Mouse (Mus musculus) intestine, embryonic 15.5 days (tissue): ENCODE data around the gene Med10. TPM values are rescaled to one million over a fixed set of nuclear protein-coding genes. Genes with fewer than 3 reads are reported as not detected.

Experiments used
- ATAC-seq: fragments of 200-750 bp; cut with Nextera tagmentation; 2 replicates; pipeline ENCODE4 v1.8.0; 2017; ENCODE audit warnings: moderate TSS enrichment, moderate library complexity
- H3K27ac ChIP-seq: fragments of 300-500 bp; sonication (generic); 2 replicates; pipeline ENCODE4 v1.5.1; 2015; ENCODE audit warnings: mild to moderate bottlenecking, inconsistent platforms
- H3K27me3 ChIP-seq: fragments of 300-500 bp; sonication (generic); replicated peaks from 2 replicates; pipeline ENCODE4 v1.6.1; 2015; ENCODE audit warnings: inconsistent platforms
- H3K36me3 ChIP-seq: fragments of 300-500 bp; sonication (generic); 2 replicates; pipeline ENCODE4 v1.6.1; 2015; ENCODE audit warnings: inconsistent platforms
- H3K4me1 ChIP-seq: fragments of 300-500 bp; sonication (generic); replicated peaks from 2 replicates; pipeline ENCODE4 v1.6.1; 2015; ENCODE audit warnings: inconsistent platforms
- H3K4me2 ChIP-seq: fragments of 300-500 bp; sonication (generic); replicated peaks from 2 replicates; pipeline ENCODE4 v1.6.1; 2015; ENCODE audit warnings: mild to moderate bottlenecking, inconsistent platforms
- H3K4me3 ChIP-seq: fragments of 300-500 bp; sonication (generic); replicated peaks from 2 replicates; pipeline ENCODE4 v1.5.1; 2015; ENCODE audit warnings: inconsistent platforms
- H3K9ac ChIP-seq: fragments of 300-500 bp; sonication (generic); 2 replicates; pipeline ENCODE4 v1.6.1; 2015; ENCODE audit warnings: inconsistent platforms
- H3K9me3 ChIP-seq: fragments of 300-500 bp; sonication (generic); 2 replicates; pipeline ENCODE4 v1.6.1; 2016; ENCODE audit warnings: inconsistent platforms
- WGBS: fragments of 180-500 bp; shearing (Covaris S2); methylation state at CpG from one replicate; pipeline ENCODE4 v1.1.7; 2015; 5-methylcytosine and 5-hydroxymethylcytosine counted together
- polyA plus RNA-seq: library from polyadenylated mRNA; unstranded; fragments of >200 nt; fragmentation: Nextera tagmentation; extraction: Ambion mirVana; gene quantifications from 2 replicates; pipeline ENCODE4 v1.2.1, GENCODE M21; 2015

Med10 gene
- polyA plus RNA-seq, 1 experiment from 2014 or later, result 125 TPM

DNA sequence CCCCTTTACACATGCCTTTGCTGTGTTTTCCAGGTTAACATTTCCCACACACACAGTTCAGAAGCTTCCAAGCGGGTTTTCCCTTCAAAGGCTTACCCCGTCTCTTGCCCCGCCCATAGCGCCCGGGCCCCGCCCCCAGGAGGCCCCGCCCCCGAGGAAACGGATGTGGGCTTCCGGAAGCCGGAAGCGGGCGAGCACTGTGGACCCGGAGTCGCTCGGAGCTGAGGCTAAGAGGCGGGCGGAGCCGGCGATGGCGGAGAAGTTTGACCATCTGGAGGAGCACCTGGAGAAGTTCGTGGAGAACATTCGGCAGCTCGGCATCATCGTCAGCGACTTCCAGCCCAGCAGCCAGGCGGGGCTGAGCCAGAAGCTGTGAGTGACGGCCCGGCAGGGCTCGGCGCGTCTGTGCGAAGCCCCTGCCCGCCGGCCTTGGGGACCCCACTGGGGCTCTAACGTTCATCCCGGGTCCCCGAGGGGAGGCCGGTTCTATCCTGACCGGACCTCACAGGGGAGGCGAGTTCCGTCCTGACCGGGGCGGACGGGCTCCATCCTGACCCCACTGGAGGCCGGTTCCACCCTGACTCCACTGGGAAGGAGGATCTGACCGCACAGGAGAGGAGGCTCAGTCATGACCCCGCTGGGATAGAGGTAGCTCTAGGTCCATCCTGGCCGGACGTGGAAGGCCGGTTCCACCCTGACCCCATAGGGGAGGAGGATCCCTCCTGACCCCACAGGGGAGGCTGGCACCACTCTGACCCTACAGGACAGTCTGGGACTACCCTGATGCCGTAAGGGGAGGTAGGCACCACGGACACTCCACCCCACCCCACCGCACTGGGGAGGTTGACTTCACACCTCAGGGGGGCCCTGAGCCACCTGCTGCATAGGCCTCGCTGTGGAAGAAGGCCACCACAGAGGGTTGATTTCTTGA, 7.8 kb downstream of the Med10 start:
- Histone ChIP-seq H3K9me3 (no peaks in the 10 kb centered on the region), H3K4me1 (peaks cover 11% of the 10 kb centered on the region), H3K27ac (no peak overlapping the region), H3K36me3 (peaks cover 22% of the 10 kb centered on the region), H3K9ac (peak overlapping the region; percentile 93), H3K4me2 (peak overlapping the region; percentile 87), H3K27me3 (no peaks in the 10 kb centered on the region), H3K4me3 (peak overlapping the region; percentile 97)
- under 1% methylated on average over 55 of the region's 55 CpGs for WGBS
- peak; percentile 98 for ATAC-seq

DNA sequence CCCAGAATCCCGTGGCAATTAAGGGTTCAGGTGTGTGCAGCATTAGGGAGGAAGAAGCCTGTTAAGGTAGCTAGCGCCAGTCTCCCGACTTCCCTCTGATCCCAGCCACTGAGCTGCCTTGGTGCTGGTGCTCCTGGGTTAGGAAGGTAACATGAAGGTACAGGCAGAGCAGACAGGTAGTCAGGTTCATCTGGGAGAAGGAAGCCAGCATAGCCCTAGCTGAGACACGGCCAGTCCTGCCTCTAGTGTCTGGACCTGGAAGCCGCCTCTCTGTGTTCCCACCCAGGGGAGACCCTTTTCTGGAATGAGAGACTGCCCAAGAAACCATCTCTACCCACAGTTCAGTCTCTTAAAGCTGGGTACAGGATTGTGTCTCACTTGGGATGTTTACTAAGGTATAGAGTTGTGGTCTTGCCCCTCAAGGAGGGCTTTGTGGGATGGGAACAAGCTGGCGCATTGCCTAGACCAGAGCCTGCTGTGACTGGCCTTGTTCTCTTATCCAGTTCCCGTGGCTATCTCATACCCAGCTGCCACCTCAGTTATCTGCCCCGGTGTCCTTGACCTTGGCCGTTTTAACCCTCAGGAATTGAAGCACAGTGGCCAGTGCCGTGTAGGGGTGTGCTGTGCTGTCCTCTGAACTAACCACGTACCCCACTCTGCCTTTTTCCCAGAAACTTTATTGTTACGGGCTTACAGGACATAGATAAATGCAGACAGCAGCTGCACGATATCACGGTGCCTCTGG, 8.9 kb downstream of the Med10 start:
- H3K4me2 ChIP-seq, result peak overlapping the region; percentile 87
- peaks cover 29% of the 10 kb centered on the region for H3K36me3 ChIP-seq
- 87% methylated on average over 14 of the region's 14 CpGs for WGBS
- H3K4me1 ChIP-seq, result peaks cover 11% of the 10 kb centered on the region
- no peak overlapping the region for H3K27ac ChIP-seq
- no peaks in the 10 kb centered on the region for H3K27me3 ChIP-seq
- ATAC-seq, result no peak
- H3K4me3 ChIP-seq, result peak overlapping the region; percentile 97; the same call in 1 of the 2 replicates
- no peaks in the 10 kb centered on the region for H3K9me3 ChIP-seq
- H3K9ac ChIP-seq, result 0 out of 2 replicates have a peak overlapping the region, but pooled peaks have one; percentile 93

DNA sequence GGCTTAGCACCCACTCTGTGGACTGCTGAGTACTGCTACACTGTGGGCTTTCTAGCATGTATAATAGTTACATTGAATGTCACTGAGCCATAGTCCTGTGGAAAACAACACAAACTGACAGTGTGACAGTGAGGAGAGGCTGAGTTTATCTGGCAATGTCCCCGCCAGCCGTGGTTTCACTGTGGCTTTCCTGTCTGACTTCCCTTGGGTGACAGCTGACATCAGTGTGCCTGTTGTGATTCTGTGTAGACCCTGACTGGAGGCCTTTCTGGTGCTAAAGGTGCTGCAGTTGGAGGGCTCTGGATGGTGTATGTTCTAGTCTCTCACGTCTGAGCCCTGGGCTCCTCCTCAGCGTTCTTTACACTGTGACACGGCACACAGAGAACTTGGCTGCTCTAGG, 11.7 kb downstream of the Med10 start:
- H3K27me3 ChIP-seq, result no peaks in the 10 kb centered on the region
- WGBS, result 89% methylated on average over 5 of the region's 5 CpGs
- no peak overlapping the region for H3K27ac ChIP-seq
- H3K9ac ChIP-seq, result no peak overlapping the region
- no peak overlapping the region for H3K4me3 ChIP-seq
- H3K36me3 ChIP-seq, result peaks cover 32% of the 10 kb centered on the region
- no peak overlapping the region for H3K4me2 ChIP-seq
- ATAC-seq, result no peak
- H3K4me1 ChIP-seq, result peaks cover 11% of the 10 kb centered on the region
- H3K9me3 ChIP-seq, result no peaks in the 10 kb centered on the region

DNA sequence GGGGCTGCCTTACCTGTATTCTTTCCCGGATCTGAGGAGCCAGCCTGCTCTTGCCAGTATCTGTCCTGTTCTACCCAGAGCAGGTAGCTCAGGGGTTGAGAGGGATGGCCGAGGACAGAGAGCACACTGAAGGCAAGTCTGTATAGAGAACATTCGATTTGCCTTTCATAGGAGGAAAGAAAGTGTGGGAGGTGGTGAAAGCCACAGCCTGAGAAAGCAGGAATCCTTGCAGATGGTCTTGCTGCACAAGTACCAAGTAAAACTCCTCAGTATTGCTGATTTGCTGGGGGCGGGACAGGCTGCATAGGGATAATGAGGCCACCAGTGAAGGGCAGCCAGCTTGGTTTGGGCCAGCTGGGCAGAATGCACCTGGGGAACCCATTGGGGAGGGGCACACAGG, 16.1 kb downstream of the Med10 start:
- 79% methylated on average over 4 of the region's 4 CpGs for WGBS
- H3K27ac ChIP-seq, result no peak overlapping the region
- no peaks in the 10 kb centered on the region for H3K27me3 ChIP-seq
- H3K4me3 ChIP-seq, result no peak overlapping the region
- no peak overlapping the region for H3K4me2 ChIP-seq
- H3K9ac ChIP-seq, result no peak overlapping the region
- H3K9me3 ChIP-seq, result no peaks in the 10 kb centered on the region
- H3K36me3 ChIP-seq, result peaks cover 26% of the 10 kb centered on the region
- no peaks in the 10 kb centered on the region for H3K4me1 ChIP-seq
- no peak for ATAC-seq

DNA sequence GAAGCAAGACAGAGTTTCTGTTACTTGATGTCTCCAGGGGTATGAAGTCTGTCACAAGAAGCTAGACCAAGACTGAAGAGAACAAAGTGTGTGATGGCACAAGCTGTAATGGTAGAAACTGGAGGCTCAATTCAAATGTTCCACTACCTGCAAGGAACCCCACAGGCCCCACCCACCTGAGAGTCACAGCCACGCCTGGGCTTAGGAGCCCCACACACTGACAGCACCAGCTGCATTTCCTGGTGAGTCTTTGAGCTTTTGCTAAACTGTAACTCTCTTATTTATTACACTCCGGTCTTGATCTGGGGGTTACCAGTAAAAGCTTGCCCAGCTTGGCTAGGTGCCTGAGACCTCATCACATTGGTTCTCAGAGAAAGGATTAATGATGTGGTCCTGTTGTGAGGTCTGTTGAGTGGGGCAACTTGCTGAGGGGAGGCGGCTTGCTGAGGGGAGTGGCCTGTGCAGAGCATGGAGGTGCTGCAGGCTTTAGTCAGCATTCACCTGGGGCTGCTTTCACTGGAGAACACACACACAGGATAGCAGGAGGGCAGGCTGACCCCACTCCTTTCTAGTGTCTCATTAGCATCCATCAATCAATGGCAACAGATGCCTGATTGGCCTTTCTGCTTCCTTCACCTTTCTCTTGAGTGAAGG, 19.1 kb downstream of the Med10 start:
- Histone ChIP-seq H3K4me2 (no peak overlapping the region), H3K36me3 (0 out of 2 replicates have a peak, but pooled peaks cover 1% of the 10 kb centered on the region), H3K27ac (no peak overlapping the region), H3K9ac (no peak overlapping the region), H3K9me3 (no peaks in the 10 kb centered on the region), H3K4me1 (no peaks in the 10 kb centered on the region), H3K27me3 (no peaks in the 10 kb centered on the region), H3K4me3 (no peak overlapping the region)
- ATAC-seq, result peak; percentile 52; the same call in 1 of the 2 replicates
- 50% methylated on average over 3 of the region's 3 CpGs for whole genome bisulfite sequencing

DNA sequence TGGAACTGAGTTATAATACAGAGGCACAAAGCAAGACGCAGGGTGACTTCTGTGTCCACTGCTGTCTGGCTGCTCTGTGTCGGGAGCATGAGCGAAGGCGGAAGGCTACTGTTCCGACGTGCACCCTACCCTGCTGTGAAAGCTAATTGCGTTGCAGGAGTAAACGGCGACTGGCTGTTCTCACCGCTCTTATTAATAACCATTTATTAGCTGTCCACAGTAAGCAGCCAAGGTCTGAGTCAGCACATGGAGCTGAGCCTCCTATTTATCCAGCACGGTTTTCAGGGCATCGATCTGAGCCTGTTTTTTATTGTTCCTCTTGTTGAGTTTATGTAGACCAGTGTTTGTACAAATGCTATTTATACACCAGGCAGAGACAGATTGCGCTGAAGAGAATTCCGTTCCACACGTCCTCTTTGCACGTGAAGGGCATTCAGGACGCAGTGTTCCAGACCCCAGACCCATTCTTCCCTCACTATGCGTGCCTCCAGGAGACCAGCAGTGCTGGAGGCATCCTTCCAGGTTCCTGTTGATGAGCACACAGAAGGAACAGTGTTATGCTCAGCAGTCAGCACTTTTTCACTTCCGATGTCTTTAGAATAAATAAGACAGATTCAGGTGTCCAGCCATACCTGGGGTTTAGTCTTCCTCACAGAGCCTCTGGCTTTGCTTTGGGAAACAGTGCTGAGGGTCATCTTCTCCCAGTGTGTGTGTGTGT, 21.9 kb downstream of the Med10 start:
- Histone ChIP-seq H3K27me3 (no peaks in the 10 kb centered on the region), H3K36me3 (no peaks in the 10 kb centered on the region), H3K4me1 (no peaks in the 10 kb centered on the region), H3K27ac (no peak overlapping the region), H3K9me3 (no peaks in the 10 kb centered on the region), H3K4me3 (no peak overlapping the region), H3K4me2 (no peak overlapping the region), H3K9ac (no peak overlapping the region)
- no peak for ATAC-seq
- 64% methylated on average over 19 of the region's 19 CpGs for WGBS

DNA sequence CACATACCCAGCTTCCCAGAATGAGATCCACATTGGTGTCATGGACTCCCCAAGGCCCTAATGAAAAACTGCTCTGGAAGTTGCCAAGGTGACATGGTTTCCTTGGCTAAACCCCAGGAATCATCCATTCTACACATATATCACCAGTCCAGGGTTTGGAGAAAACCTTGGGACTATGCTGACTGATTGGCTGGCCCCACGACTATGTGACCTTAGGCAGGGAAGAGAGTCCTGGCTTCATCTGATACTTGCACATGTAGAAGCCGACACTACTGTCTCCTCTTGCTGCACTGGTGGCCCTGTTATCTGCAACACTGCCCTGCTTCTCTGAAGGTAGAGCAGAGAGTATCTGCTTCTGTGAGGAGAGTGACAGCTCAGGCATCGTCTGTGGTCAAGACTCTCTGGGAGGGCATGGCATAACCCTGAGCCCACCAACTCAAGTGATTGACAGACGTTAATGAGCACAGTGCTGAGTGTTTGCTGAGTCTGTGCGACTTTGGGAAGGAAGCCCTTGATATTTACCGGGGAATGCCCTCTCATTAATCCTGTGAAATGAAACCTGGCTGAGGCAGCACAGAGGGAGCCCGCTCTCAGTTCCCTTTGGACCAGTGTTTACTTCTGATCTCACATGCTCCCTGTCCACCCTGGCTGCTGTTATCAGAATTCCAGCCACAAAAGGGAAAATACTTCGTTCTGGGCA, 23.4 kb downstream of the Med10 start:
- no peak overlapping the region for H3K4me3 ChIP-seq
- ATAC-seq, result no peak
- 40% methylated on average over 8 of the region's 8 CpGs for WGBS
- H3K4me2 ChIP-seq, result no peak overlapping the region
- H3K27me3 ChIP-seq, result no peaks in the 10 kb centered on the region
- H3K36me3 ChIP-seq, result no peaks in the 10 kb centered on the region
- H3K27ac ChIP-seq, result no peak overlapping the region
- H3K9ac ChIP-seq, result no peak overlapping the region
- no peaks in the 10 kb centered on the region for H3K4me1 ChIP-seq
- no peaks in the 10 kb centered on the region for H3K9me3 ChIP-seq

DNA sequence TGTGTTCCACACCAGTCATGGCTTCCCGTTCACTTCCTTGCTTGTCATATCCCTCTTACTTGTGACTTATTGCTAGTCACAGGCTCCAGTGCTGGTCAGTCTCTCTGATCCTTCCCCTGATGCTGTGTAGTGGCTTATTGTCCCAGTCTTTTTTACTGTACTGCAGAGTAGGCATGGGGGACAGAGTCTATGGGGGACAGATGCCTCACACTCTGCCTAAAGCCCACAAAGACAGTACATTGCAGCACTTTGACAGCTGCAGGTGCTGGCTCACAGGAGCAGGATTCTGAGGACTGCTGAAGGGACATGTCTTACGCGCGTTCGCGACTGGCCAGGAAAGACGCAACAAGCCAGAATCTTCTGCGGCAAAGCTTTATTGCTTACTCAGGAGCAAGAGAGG, 28.4 kb downstream of the Med10 start:
- no peak overlapping the region for H3K4me3 ChIP-seq
- H3K4me2 ChIP-seq, result no peak overlapping the region
- H3K27me3 ChIP-seq, result no peaks in the 10 kb centered on the region
- no peaks in the 10 kb centered on the region for H3K9me3 ChIP-seq
- no peaks in the 10 kb centered on the region for H3K36me3 ChIP-seq
- WGBS, result 84% methylated on average over 8 of the region's 8 CpGs
- no peaks in the 10 kb centered on the region for H3K4me1 ChIP-seq
- H3K9ac ChIP-seq, result no peak overlapping the region
- ATAC-seq, result no peak
- no peak overlapping the region for H3K27ac ChIP-seq

DNA sequence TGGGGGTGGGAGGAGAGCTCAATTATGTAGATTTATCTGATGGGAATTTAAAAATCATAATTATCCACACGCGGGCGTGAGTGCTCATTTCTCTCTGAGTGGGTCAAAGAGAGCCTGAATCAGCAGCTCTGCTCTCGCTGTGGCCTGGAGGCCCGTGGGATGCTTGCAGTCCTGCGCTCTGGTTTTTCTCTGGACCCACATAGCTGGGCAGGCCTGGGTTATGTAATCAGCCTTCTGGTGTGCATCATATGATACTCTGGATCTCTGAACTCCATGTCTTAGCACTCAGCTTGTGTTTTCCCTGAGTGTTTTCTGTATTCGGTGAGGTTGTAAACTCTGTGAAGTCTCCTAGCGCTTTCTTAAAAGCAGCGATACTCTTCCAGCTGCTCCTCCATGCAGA, 30.4 kb downstream of the Med10 start:
- no peaks in the 10 kb centered on the region for H3K27me3 ChIP-seq
- H3K4me2 ChIP-seq, result no peak overlapping the region
- no peak for ATAC-seq
- WGBS, result 74% methylated on average over 9 of the region's 9 CpGs
- no peaks in the 10 kb centered on the region for H3K36me3 ChIP-seq
- H3K9me3 ChIP-seq, result no peaks in the 10 kb centered on the region
- H3K9ac ChIP-seq, result no peak overlapping the region
- no peak overlapping the region for H3K4me3 ChIP-seq
- no peak overlapping the region for H3K27ac ChIP-seq
- H3K4me1 ChIP-seq, result no peaks in the 10 kb centered on the region

DNA sequence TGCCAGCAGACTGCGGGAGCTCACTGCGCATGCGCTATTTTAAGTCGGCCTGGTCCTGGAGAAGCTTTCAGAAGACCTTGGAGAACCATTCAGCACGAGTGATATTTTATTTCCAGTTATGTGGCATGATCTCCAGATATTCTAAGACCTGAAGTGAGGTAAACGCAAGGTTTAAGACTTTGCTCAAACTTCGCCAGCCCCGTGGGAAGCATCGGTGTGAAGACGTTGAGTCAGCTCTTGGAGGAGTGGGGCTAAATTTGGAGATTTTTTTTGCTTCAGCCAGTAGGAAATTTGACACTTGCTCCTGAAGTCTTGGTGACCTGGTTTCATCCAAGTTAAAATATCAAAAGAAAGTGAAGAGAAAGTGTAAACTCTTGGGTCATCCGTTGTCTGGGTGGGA, 31.2 kb downstream of the Med10 start:
- Histone ChIP-seq H3K4me1 (no peaks in the 10 kb centered on the region), H3K9ac (no peak overlapping the region), H3K4me3 (no peak overlapping the region), H3K27ac (no peak overlapping the region), H3K36me3 (no peaks in the 10 kb centered on the region), H3K9me3 (no peaks in the 10 kb centered on the region), H3K4me2 (no peak overlapping the region), H3K27me3 (no peaks in the 10 kb centered on the region)
- 84% methylated on average over 11 of the region's 11 CpGs for WGBS
- no peak for ATAC-seq

DNA sequence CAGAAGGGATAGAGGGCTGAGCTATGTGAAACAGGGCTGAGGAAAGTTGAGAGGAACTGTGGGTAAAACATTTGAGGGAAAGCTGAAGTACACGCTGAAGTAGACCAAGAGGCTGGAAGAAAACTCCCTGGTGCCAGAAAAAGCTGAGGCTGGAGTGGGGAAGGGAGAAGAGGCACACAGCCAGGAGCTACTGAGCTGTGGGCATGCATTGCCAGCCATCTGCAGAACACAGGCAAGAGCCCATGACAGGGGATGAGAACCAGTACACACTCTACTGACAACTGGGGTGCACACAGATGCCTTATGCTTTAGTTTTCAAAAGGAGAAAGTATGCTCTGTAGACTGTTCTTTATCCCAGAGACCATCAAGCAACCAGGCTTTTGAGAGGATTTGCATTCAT, 43.4 kb downstream of the Med10 start:
- Histone ChIP-seq H3K4me1 (no peaks in the 10 kb centered on the region), H3K4me2 (no peak overlapping the region), H3K4me3 (no peak overlapping the region), H3K9ac (no peak overlapping the region), H3K27ac (no peak overlapping the region), H3K9me3 (no peaks in the 10 kb centered on the region), H3K36me3 (no peaks in the 10 kb centered on the region), H3K27me3 (no peaks in the 10 kb centered on the region)
- WGBS, result 82% methylated on average over 1 of the region's 1 CpGs
- no peak for ATAC-seq
